Mouse (Mus musculus): Measurements from ENCODE around the gene Adamts4.

The Adamts4 gene

DNA sequence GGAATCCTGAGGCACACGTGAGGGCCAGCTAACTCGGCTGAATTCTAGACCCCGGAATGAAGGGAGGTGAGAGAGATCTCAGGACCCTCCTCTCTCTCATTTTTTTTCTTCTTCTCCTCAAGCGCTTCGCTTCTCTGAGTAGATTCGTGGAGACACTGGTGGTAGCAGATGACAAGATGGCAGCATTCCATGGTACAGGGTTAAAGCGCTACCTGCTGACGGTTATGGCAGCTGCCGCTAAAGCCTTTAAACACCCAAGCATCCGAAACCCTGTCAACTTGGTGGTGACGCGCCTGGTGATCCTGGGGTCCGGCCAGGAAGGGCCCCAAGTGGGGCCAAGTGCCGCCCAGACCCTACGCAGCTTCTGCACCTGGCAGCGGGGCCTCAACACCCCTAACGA lies 2.2 kb downstream of the Adamts4 start:
- no peak for DNase-seq (ENCODE audit: low read depth in 1 of 2, low spot score in 2 of 2)

- DNase-seq (ENCODE audit: low read depth in 1 of 2, low spot score in 2 of 2): no peak
Observed at GRCm38 (mm10) chr1:171256095-171256818, 6.0 kb downstream of the Adamts4 start.

GRCm38 (mm10) chr1:171256937-171257548 lies 6.8 kb downstream of the Adamts4 start:
- DNase-seq (ENCODE audit: low read depth in 1 of 2, low spot score in 2 of 2): peak in 1 of 2 experiments; percentile 34

GRCm38 (mm10) chr1:171257781-171258180 lies 7.6 kb downstream of the Adamts4 start:
- DNase-seq (ENCODE audit: low read depth in 1 of 2, low spot score in 2 of 2): no peak

DNA sequence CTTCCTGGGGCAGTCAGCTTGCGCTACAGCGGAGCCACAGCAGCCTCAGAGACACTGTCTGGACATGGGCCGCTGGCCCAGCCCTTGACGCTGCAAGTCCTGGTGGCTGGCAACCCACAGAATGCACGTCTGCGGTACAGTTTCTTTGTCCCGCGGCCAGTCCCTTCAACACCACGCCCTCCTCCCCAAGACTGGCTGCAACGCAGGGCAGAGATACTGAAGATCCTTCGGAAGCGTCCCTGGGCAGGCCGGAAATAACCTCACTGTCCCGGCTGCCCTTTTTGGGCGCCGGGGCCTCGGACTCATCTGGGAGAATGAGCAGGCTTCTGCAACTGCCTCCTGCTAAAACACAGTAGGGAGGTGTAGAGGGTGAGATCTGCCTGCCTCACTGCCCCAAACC lies 8.7 kb downstream of the Adamts4 start:
- no peak for DNase-seq (ENCODE audit: low read depth in 1 of 2, low spot score in 2 of 2)

GRCm38 (mm10) chr1:171260316-171260715 lies 10.1 kb downstream of the Adamts4 start:
- DNase-seq (ENCODE audit: low read depth in 1 of 2, low spot score in 2 of 2): no peak

- DNase-seq (ENCODE audit: low read depth in 1 of 2, low spot score in 2 of 2): no peak
Observed at GRCm38 (mm10) chr1:171262594-171263130, 12.4 kb downstream of the Adamts4 start.

GRCm38 (mm10) chr1:171263185-171263611 lies 13.0 kb downstream of the Adamts4 start:
- DNase-seq (ENCODE audit: low read depth in 1 of 2, low spot score in 2 of 2): no peak

DNA sequence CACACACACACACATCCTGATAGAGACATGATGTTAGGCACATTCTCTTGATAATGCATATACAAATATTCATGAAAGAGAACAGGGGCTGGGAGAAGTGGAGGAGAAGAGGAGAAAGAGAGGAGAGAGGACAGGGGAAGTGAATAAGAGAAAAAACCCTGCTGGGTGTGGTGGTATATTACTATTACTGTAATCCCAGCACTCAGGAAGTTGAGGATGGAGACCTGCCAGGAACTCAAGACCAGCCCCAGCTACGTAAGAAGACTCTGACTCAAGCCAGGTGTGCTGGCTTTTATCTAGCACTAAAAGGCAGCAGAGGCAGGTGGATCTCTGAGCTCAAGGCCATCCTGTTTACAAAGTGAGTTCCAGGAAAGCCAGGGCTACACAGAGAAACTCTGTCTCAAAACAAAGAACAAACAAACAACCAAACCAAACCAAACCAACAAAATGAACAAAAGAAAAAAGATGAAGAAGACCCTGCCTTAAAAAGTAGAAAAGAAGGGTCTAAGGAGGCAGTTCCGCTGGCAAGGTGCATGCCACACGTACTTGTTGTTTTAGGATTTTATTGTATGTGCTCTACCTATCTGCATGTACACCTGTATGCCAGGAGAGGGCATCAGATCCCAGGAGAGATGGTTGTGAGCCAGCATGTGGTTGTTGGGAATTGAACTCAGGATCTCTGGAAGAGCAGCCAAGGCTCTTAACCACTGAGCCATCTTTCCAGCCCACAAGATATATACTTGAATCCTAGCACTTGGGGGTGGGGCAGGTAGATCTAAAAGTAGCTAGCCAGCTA lies 13.6 kb downstream of the Adamts4 start:
- no peak for DNase-seq (ENCODE audit: low read depth in 1 of 2, low spot score in 2 of 2)

DNA sequence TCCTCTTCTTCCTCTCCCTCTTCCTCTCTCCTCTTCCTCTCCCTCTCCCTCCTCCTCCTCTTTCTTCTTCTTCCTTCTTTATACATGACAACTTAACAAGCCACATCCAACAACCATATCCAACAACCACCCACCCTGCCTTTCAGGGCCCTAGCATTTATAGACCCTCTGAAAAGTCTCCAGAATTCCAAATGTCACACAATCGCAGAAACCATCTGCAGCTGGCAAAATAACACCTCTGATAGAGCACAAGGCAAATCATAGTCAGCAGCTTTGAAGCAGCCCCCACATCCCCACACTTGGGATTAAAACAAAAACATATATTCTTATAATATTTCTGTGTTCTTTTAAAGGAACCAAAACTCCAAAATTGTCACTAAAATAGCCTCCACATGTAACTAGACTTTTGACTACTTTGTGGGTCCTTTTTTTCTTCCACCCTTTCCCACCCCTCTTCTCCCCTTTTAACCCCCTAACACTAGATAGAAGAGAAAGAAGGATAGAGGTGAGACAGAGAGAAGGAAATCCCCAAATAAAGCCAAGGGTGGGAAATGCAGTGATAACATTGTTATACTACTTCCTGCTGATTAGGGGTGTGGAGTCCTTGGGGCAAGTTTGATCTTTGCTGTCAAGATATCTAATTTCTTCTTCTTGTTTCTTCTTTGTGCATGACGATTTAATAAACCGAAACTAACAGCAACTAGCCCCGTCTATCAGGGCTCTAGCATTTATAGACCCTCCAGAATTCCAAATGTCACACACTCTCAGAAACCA lies 15.9 kb downstream of the Adamts4 start:
- no peak for DNase-seq (ENCODE audit: low read depth in 1 of 2, low spot score in 2 of 2)

- no peak for DNase-seq (ENCODE audit: low read depth in 1 of 2, low spot score in 2 of 2)
Observed at GRCm38 (mm10) chr1:171268341-171268740, 18.1 kb downstream of the Adamts4 start.

DNA sequence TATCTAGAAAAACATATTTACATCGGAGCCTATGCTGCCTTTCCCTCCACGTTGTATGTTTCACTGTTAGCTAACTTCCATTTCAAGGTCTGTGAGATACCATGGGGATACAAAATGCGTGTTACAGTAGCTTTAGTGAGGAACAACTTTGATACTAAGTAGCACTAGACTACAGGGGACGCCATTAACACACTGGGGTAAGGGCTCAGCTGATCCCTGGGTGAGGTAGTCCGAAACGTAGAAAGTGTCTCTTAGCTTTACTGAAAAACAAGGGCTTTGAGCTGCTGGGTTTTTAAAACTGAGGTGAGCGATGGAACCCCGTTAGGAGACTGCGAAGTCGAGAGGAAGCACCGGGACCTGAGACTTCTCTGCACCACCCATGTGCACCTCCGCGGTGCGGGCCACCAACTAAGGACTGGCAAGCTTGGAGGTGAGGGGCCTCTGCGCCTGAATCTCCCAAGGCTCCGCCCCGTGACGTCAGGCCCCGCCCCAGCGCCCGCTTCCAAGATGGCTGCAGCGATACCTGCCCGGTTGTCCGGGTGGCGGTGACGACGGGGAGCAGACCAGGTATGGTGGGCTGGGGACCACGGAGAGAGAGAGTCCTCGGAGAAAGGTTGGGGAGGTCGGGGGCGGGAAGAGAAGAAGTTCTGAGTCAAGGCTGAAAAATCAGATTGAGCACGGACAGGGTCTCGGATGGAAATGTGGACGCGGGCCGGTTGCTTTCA lies 19.8 kb downstream of the Adamts4 start, which contains the start of gene B4galt3:
B4galt3 (plus strand) TSS at position 481 of the 725 bp plus-strand sequence.
- DNase-seq (ENCODE audit: low read depth in 1 of 2, low spot score in 2 of 2): peak; percentile 57 to 87

GRCm38 (mm10) chr1:171270573-171270900 lies 20.3 kb downstream of the Adamts4 start:
- no peak for DNase-seq (ENCODE audit: low read depth in 1 of 2, low spot score in 2 of 2)

GRCm38 (mm10) chr1:171271196-171271595 lies 21.0 kb downstream of the Adamts4 start:
- DNase-seq (ENCODE audit: low read depth in 1 of 2, low spot score in 2 of 2): no peak

- DNase-seq (ENCODE audit: low read depth in 1 of 2, low spot score in 2 of 2): no peak
Observed at GRCm38 (mm10) chr1:171271622-171272021, 21.4 kb downstream of the Adamts4 start.

- DNase-seq (ENCODE audit: low read depth in 1 of 2, low spot score in 2 of 2): no peak
Observed at GRCm38 (mm10) chr1:171272086-171272485, 21.9 kb downstream of the Adamts4 start.

DNA sequence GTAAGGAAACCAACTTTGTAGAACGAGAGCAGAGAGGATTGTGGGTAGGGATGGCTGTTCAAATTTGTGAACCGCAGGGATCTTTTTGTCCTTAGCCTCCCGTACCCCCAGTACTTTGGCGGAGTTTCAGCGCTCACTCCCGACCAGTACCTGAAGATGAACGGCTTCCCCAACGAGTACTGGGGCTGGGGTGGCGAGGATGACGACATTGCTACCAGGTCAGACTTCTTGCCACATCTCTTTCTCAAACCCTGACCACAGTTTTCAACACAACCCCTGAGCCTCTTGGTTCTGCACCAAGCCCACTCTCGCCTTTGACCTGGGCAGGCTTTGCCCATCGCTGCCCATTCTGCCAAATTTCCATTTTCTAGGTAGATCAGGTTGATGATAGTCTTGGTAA lies 23.9 kb downstream of the Adamts4 start:
- no peak for DNase-seq (ENCODE audit: low read depth in 1 of 2, low spot score in 2 of 2)

DNA sequence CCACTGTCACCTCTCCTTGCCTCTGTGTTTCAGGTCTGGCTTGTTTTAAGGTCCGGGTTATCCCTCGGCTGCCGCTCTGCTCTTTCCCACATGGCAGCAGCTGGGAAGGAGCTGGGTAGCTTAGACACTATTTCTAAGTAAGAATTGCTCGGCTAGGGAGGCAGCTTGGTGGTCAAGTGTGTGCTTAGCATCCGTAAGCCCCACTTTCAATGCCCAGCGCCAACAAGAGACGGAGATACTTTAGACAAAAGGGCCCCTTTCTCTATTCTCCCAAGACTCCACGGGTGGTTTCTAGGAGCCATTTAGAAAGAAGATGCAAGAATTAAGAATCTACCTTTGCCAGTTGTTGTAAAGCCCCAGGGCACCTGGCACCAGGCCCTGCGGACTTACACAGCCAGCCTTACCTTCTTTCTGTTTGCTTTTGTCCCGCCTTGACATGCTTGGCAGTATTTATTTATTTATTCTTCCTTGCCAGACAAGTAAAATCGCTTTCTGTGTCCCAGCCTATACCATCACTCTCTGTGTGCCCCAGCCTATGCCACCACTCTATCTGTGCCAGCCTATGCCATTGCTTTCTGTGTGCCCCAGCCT lies 25.0 kb downstream of the Adamts4 start:
- DNase-seq (ENCODE audit: low read depth in 1 of 2, low spot score in 2 of 2): no peak

- no peak for DNase-seq (ENCODE audit: low read depth in 1 of 2, low spot score in 2 of 2)
Observed at GRCm38 (mm10) chr1:171276110-171276748, 26.0 kb downstream of the Adamts4 start.

Data from monocyte, adult 2 months (primary cell).